Comparison of ENCODE assay signal across 19 mouse cellular contexts in genomic region chr2:70993740-70994139, GRCm38 (mm10).
DNase-seq lines count a peak whose midpoint lies in the region; ATAC-seq lines count a peak whose summit lies in the region.
"Had no signal": no experiment of that assay in that cellular context is flagged by ENCODE, and none has a peak within 500 bp of the region (broad histone marks: within the 10 kb centered on the region; RNA-seq: fewer than 3 reads in every experiment).

No protein-coding gene starts in this region.

- no peaks in the 10 kb centered on the region for H3K9me3 ChIP-seq in liver, embryonic 12.5 days (replicated peaks)
- H3K9me3 ChIP-seq in liver, embryonic 16.5 days (replicated peaks; ENCODE audit: control insufficient read depth, low read length), result no peaks in the 10 kb centered on the region
- H3K9me3 ChIP-seq: embryonic facial prominence, embryonic 15.5 days; forebrain, embryonic 12.5 days; heart, embryonic 15.5 days had no signal

- no peak overlapping the region for H3K4me2 ChIP-seq in liver, embryonic 12.5 days
- no peak overlapping the region for H3K4me2 ChIP-seq in liver, embryonic 16.5 days (ENCODE audit: low read depth, low read length)
- H3K4me2 ChIP-seq: embryonic facial prominence, embryonic 15.5 days; forebrain, embryonic 12.5 days; heart, embryonic 11.5 days; heart, embryonic 15.5 days had no signal

- ATAC-seq in erythroblast, adult 5-6 weeks (replicated peaks; ENCODE audit: low FRiP score, poor library complexity, severe bottlenecking), result peak; percentile 34; the same call in 1 of the 2 replicates
- peak; percentile 50; the same call in 1 of the 2 replicates for ATAC-seq in liver, embryonic 12.5 days
- ATAC-seq in liver, embryonic 16.5 days (ENCODE audit: low read depth), result peak; percentile 32
- ATAC-seq: forebrain, embryonic 16.5 days; hindbrain, embryonic 16.5 days had no signal

- no peak for DNase-seq in layer of hippocampus, adult 8-10 months (ENCODE audit: low spot score in 2 of 2)
- DNase-seq in lung, postnatal 14 days, result no peak
- DNase-seq in kidney, postnatal 4 days, result no peak
- DNase-seq: adrenal gland, postnatal 10 days; cerebellum, adult 11 months; cerebellum, adult 8-10 months; cerebellum, postnatal 14 days; embryo, embryonic 11 days; gastrocnemius, postnatal 10 days; heart, adult 18-20 months had no signal

- H3K27me3 ChIP-seq in liver, embryonic 12.5 days (replicated peaks), result no peaks in the 10 kb centered on the region
- H3K27me3 ChIP-seq in liver, embryonic 16.5 days (ENCODE audit: control insufficient read depth, insufficient read depth, low read depth, low read length), result no peaks in the 10 kb centered on the region
- H3K27me3 ChIP-seq: embryonic facial prominence, embryonic 15.5 days; forebrain, embryonic 12.5 days; heart, embryonic 15.5 days had no signal

- peaks cover 58% of the 10 kb centered on the region for H3K4me1 ChIP-seq in liver, embryonic 12.5 days
- peaks cover 37% of the 10 kb centered on the region for H3K4me1 ChIP-seq in liver, embryonic 16.5 days (ENCODE audit: control insufficient read depth, low read depth, low read length)

- H3K27ac ChIP-seq in liver, embryonic 12.5 days, result peak overlapping the region; percentile 21; the same call in 1 of the 2 replicates
- no peak overlapping the region for H3K27ac ChIP-seq in liver, embryonic 16.5 days (ENCODE audit: low read length)
- H3K27ac ChIP-seq: embryonic facial prominence, embryonic 15.5 days; forebrain, embryonic 12.5 days; heart, embryonic 15.5 days had no signal

- H3K36me3 ChIP-seq in liver, embryonic 12.5 days, result no peaks in the 10 kb centered on the region
- no peaks in the 10 kb centered on the region for H3K36me3 ChIP-seq in liver, embryonic 16.5 days (ENCODE audit: control insufficient read depth, insufficient read depth)
- H3K36me3 ChIP-seq: embryonic facial prominence, embryonic 15.5 days; forebrain, embryonic 12.5 days; heart, embryonic 15.5 days had no signal

- no peak overlapping the region for H3K9ac ChIP-seq in liver, embryonic 12.5 days
- H3K9ac ChIP-seq in liver, embryonic 16.5 days (ENCODE audit: low read depth, low read length), result peak overlapping the region; percentile 5; the same call in 1 of the 2 replicates
- H3K9ac ChIP-seq: embryonic facial prominence, embryonic 15.5 days; forebrain, embryonic 12.5 days; heart, embryonic 15.5 days had no signal

- WGBS in liver, embryonic 12.5 days (ENCODE audit: insufficient replicate concordance), result 53% methylated on average over 3 of the region's 3 CpGs
- 43% methylated on average over 3 of the region's 3 CpGs for WGBS in liver, embryonic 16.5 days (ENCODE audit: insufficient replicate concordance)

- H3K4me3 ChIP-seq in liver, embryonic 12.5 days, result no peak overlapping the region
- H3K4me3 ChIP-seq in liver, embryonic 16.5 days (ENCODE audit: low read depth, low read length), result no peak overlapping the region
- H3K4me3 ChIP-seq: embryonic facial prominence, embryonic 15.5 days; forebrain, embryonic 12.5 days; heart, embryonic 15.5 days had no signal
